Mouse (Mus musculus) MEL (cell line): Measurements from ENCODE around the gene Asns. TPM values are rescaled to one million over a fixed set of nuclear protein-coding genes. Genes with fewer than 3 reads are reported as not detected.

Source experiments
- DNase-seq: peaks from one replicate; pipeline ENCODE4 v3.0.0; 2011; ENCODE audit warnings: low read depth, low spot score
- H3K27ac ChIP-seq: 2 replicates; pipeline ENCODE4 v1.5.1; 2012; ENCODE audit warnings: low read depth, mild to moderate bottlenecking, control low read depth, low read length, moderate library complexity; ENCODE audit not compliant: control insufficient read depth
- H3K27me3 ChIP-seq, 2 experiments: fragments of 150-350 bp in 1 of 2; sonication (generic) in 1 of 2; 2 replicates each; pipeline ENCODE4 v1.6.1; 2012; ENCODE audit warnings: low read length in 2 of 2, mild to moderate bottlenecking in 2 of 2, improper control_type of control experiment in 1 of 2, moderate library complexity in 1 of 2; ENCODE audit not compliant: insufficient read depth in 2 of 2, control insufficient read depth in 1 of 2
- H3K36me3 ChIP-seq, 2 experiments: 2 replicates each; pipeline ENCODE4 v1.6.1; 2012 to 2014; ENCODE audit warnings: low read length in 2 of 2, improper control_type of control experiment in 1 of 2, inconsistent platforms in 1 of 2, mild to moderate bottlenecking in 1 of 2; ENCODE audit not compliant: insufficient read depth in 2 of 2, control insufficient read depth in 1 of 2
- H3K4me1 ChIP-seq, 2 experiments: fragments of 150-350 bp in 1 of 2; sonication (generic) in 1 of 2; 2 replicates each; pipeline ENCODE4 v1.6.1; 2012; ENCODE audit warnings: low read length in 2 of 2, improper control_type of control experiment in 1 of 2, mild to moderate bottlenecking in 1 of 2; ENCODE audit not compliant: insufficient read depth in 2 of 2, control insufficient read depth in 1 of 2
- H3K4me3 ChIP-seq, 2 experiments: fragments of 150-350 bp in 1 of 2; sonication (generic) in 1 of 2; 2 replicates each; pipeline ENCODE4 v1.5.1; 2012; ENCODE audit warnings: low read depth in 2 of 2, low read length in 2 of 2, mild to moderate bottlenecking in 2 of 2, moderate library complexity in 2 of 2, control low read depth in 1 of 2, improper control_type of control experiment in 1 of 2; ENCODE audit not compliant: control insufficient read depth in 1 of 2, insufficient read depth in 1 of 2
- H3K79me2 ChIP-seq: 2 replicates; pipeline ENCODE4 v1.6.1; 2012; ENCODE audit warnings: mild to moderate bottlenecking, low read length, moderate library complexity; ENCODE audit not compliant: control insufficient read depth, poor library complexity, insufficient read depth
- H3K9ac ChIP-seq: 2 replicates; pipeline ENCODE4 v1.6.1; 2012; ENCODE audit warnings: low read depth, mild to moderate bottlenecking, control low read depth, low read length, moderate library complexity; ENCODE audit not compliant: control insufficient read depth, poor library complexity, severe bottlenecking
- H3K9me3 ChIP-seq: fragments of 150-350 bp; sonication (generic); replicated peaks from 2 replicates; pipeline ENCODE4 v1.6.1; 2012; ENCODE audit warnings: mild to moderate bottlenecking, low read length, improper control_type of control experiment, moderate library complexity; ENCODE audit not compliant: insufficient read depth
- CHD2 ChIP-seq: IDR thresholded peaks from 2 replicates; pipeline ENCODE4 v1.6.1; 2011; ENCODE audit warnings: low read length, improper control_type of control experiment
- CTCF ChIP-seq, 3 experiments: IDR thresholded peaks in 2 of 3; conservative IDR thresholded peaks in 1 of 3; 2 replicates each; pipeline ENCODE4 v1.5.1; 2011 to 2012; ENCODE audit warnings: low read length in 3 of 3, low read depth in 2 of 3, mild to moderate bottlenecking in 2 of 3, improper control_type of control experiment in 1 of 3, inconsistent platforms in 1 of 3, mixed read lengths in 1 of 3, moderate library complexity in 1 of 3; ENCODE audit not compliant: control insufficient read depth in 1 of 3, insufficient read depth in 1 of 3, poor library complexity in 1 of 3, severe bottlenecking in 1 of 3
- ELF1 ChIP-seq: IDR thresholded peaks from 2 replicates; pipeline ENCODE4 v1.6.1; 2014; ENCODE audit warnings: low read depth, mild to moderate bottlenecking, inconsistent platforms, low read length, improper control_type of control experiment, moderate library complexity
- EP300 ChIP-seq, 2 experiments: IDR thresholded peaks; 2 replicates each; pipeline ENCODE4 v1.6.1; 2011; ENCODE audit warnings: improper control_type of control experiment in 2 of 2, low read length in 2 of 2, low read depth in 1 of 2, mild to moderate bottlenecking in 1 of 2
- ETS1 ChIP-seq: IDR thresholded peaks from 2 replicates; pipeline ENCODE4 v1.6.1; 2012; ENCODE audit warnings: low read depth, mild to moderate bottlenecking, inconsistent platforms, low read length, improper control_type of control experiment, moderate library complexity
- GATA1 ChIP-seq: IDR thresholded peaks from 2 replicates; pipeline ENCODE4 v1.6.1; 2011; ENCODE audit warnings: low read depth, low read length, improper control_type of control experiment
- MAZ ChIP-seq: IDR thresholded peaks from 2 replicates; pipeline ENCODE4 v1.6.1; 2012; ENCODE audit warnings: low read depth, mild to moderate bottlenecking, inconsistent platforms, low read length, improper control_type of control experiment
- MEF2A ChIP-seq: IDR thresholded peaks from 2 replicates; pipeline ENCODE4 v1.6.1; 2014; ENCODE audit warnings: low read depth, mild to moderate bottlenecking, inconsistent platforms, low read length, improper control_type of control experiment; ENCODE audit not compliant: poor library complexity, insufficient replicate concordance, severe bottlenecking; ENCODE audit errors: extremely low read depth
- MYB ChIP-seq: IDR thresholded peaks from 2 replicates; pipeline ENCODE4 v1.6.1; 2011; ENCODE audit warnings: mild to moderate bottlenecking, low read depth, low read length, improper control_type of control experiment
- MYC ChIP-seq: IDR thresholded peaks from 2 replicates; pipeline ENCODE4 v1.6.1; 2011; ENCODE audit warnings: low read depth, mild to moderate bottlenecking, low read length, improper control_type of control experiment, moderate library complexity
- NRF1 ChIP-seq: IDR thresholded peaks from 2 replicates; pipeline ENCODE4 v1.6.1; 2014; ENCODE audit warnings: low read depth, mild to moderate bottlenecking, inconsistent platforms, low read length, improper control_type of control experiment, moderate library complexity; ENCODE audit not compliant: poor library complexity, insufficient read depth, severe bottlenecking
- POLR2A ChIP-seq, 2 experiments: IDR thresholded peaks; 2 replicates each; pipeline ENCODE4 v1.6.1; 2011 to 2012; ENCODE audit warnings: low read length in 2 of 2, mild to moderate bottlenecking in 2 of 2, control low read depth in 1 of 2, improper control_type of control experiment in 1 of 2, low read depth in 1 of 2, moderate library complexity in 1 of 2; ENCODE audit not compliant: control insufficient read depth in 1 of 2, insufficient read depth in 1 of 2, poor library complexity in 1 of 2
- RCOR1 ChIP-seq: IDR thresholded peaks from 2 replicates; pipeline ENCODE4 v1.6.1; 2012; ENCODE audit warnings: low read depth, mild to moderate bottlenecking, inconsistent platforms, low read length, improper control_type of control experiment
- SIN3A ChIP-seq: IDR thresholded peaks from 2 replicates; pipeline ENCODE4 v1.6.1; 2012; ENCODE audit warnings: low read length, improper control_type of control experiment, inconsistent platforms
- ZNF384 ChIP-seq: IDR thresholded peaks from 2 replicates; pipeline ENCODE4 v1.6.1; 2012; ENCODE audit warnings: low read depth, mild to moderate bottlenecking, inconsistent platforms, low read length, improper control_type of control experiment
- polyA plus RNA-seq, 2 experiments: library from polyadenylated mRNA; stranded (reverse) in 1 of 2; unstranded in 1 of 2; fragments of >175 nt in 1 of 2; fragments of >200 nt in 1 of 2; gene quantifications; 2 replicates each; pipeline versions ENCODE4 v1.2.1 to v1.2.4; 2012; ENCODE audit warnings: low replicate concordance in 2 of 2, low read depth in 1 of 2; ENCODE audit not compliant: insufficient read length in 2 of 2, insufficient read depth in 1 of 2, missing spikeins in 1 of 2
- total RNA-seq: library from RNA; depleted of rRNA; stranded (reverse); fragments of 300-350 nt; gene quantifications from 2 replicates; pipeline ENCODE4 v1.2.3, GENCODE M21; 2012

The Asns gene
- total and polyA plus RNA-seq, 3 experiments, result 342 to 792 TPM; not detected in 1

DNA sequence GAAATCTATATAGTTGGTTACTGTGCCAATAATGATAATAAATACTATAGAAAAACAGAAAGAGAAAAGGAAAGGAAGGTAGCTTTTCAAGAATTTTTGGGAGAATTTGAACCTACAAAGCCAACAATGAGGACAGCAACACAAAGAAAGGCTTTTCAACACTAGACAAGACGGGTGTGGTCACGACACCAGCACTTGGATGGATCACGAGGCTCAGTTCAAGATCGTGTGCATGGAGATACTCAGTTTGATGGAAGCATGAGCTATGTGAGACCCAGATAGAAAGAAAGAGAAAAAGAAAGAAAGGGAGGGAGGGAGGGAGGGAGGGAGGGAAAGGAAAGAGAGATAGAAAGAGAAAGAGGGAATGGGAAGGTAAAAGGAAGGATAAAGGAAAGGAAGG, 2.8 kb upstream of the Asns start:
- peak overlapping the region; percentile 59 for H3K9ac ChIP-seq
- H3K4me3 ChIP-seq, result peak overlapping the region in 1 of 2 experiments; percentile 28; a peak in 3 of 4 replicates
- DNase-seq, result peak; percentile 44
- TF ChIP-seq CHD2 (no peak), CTCF (IDR thresholded peaks at IDR 0.05 in 2 of 3, conservative IDR thresholded peaks at IDR 0.05 in 1 of 3; ENCODE audit: control insufficient read depth in 1 of 3, insufficient read depth in 1 of 3, low read depth in 2 of 3, low read length in 3 of 3, poor library complexity in 1 of 3, severe bottlenecking in 1 of 3) (no peak), POLR2A (IDR thresholded peaks at IDR 0.05; ENCODE audit: control insufficient read depth in 1 of 2, insufficient read depth in 1 of 2, low read depth in 1 of 2, low read length in 2 of 2, poor library complexity in 1 of 2) (no peak), ELF1 (no peak), EP300 (IDR thresholded peaks at IDR 0.05; ENCODE audit: low read depth in 1 of 2, low read length in 2 of 2) (no peak), RCOR1 (no peak), ETS1 (no peak), MYB (no peak), MAZ (no peak)
- peaks cover 27 to 43% of the 10 kb centered on the region in 2 experiments for H3K4me1 ChIP-seq
- no peaks in the 10 kb centered on the region for H3K27me3 ChIP-seq
- peaks cover 19% of the 10 kb centered on the region for H3K79me2 ChIP-seq
- peaks cover 0 to 39% of the 10 kb centered on the region in 2 experiments; a peak in 3 of 4 replicates for H3K36me3 ChIP-seq
- no peaks in the 10 kb centered on the region for H3K9me3 ChIP-seq
- peak overlapping the region; percentile 95 for H3K27ac ChIP-seq

GRCm38 (mm10) chr6:7693666-7694065, 612 bp upstream of the Asns start:
- no peaks in the 10 kb centered on the region for H3K9me3 ChIP-seq
- H3K79me2 ChIP-seq, result peaks cover 42% of the 10 kb centered on the region
- peak; percentile 89 for DNase-seq
- peak overlapping the region; percentile 49 for H3K9ac ChIP-seq
- H3K4me1 ChIP-seq, result peaks cover 22 to 47% of the 10 kb centered on the region in 2 experiments
- H3K36me3 ChIP-seq, result peaks cover 6 to 53% of the 10 kb centered on the region in 2 experiments
- H3K4me3 ChIP-seq, result peak overlapping the region in 1 of 2 experiments; percentile 97; a peak in 2 of 4 replicates
- peak overlapping the region; percentile 68 for H3K27ac ChIP-seq
- no peaks in the 10 kb centered on the region for H3K27me3 ChIP-seq
- TF ChIP-seq ZNF384, result peak; percentile 72
- peak; percentile 43 for TF ChIP-seq ETS1
- no peak for TF ChIP-seq MEF2A
- no peak for TF ChIP-seq CTCF (IDR thresholded peaks at IDR 0.05 in 2 of 3, conservative IDR thresholded peaks at IDR 0.05 in 1 of 3; ENCODE audit: control insufficient read depth in 1 of 3, insufficient read depth in 1 of 3, low read depth in 2 of 3, low read length in 3 of 3, poor library complexity in 1 of 3, severe bottlenecking in 1 of 3)
- TF ChIP-seq, all 39 proteins: peak for 2

GRCm38 (mm10) chr6:7692451-7692850, 603 bp downstream of the Asns start:
- peak overlapping the region; percentile 89 for H3K27ac ChIP-seq
- peaks cover 18 to 49% of the 10 kb centered on the region in 2 experiments for H3K4me1 ChIP-seq
- H3K79me2 ChIP-seq, result peaks cover 52% of the 10 kb centered on the region
- peak overlapping the region; percentile 94 for H3K9ac ChIP-seq
- no peaks in the 10 kb centered on the region for H3K27me3 ChIP-seq
- peaks cover 16 to 55% of the 10 kb centered on the region in 2 experiments for H3K36me3 ChIP-seq
- peak; percentile 63 for DNase-seq
- H3K9me3 ChIP-seq, result no peaks in the 10 kb centered on the region
- TF ChIP-seq MEF2A, result no peak
- TF ChIP-seq ZNF384, result peak; percentile 75; the same call in 1 of the 2 replicates
- 0 out of 2 replicates have a peak, but pooled peaks have one; percentile 25 for TF ChIP-seq MYC
- no peak; the same call in 1 of the 2 replicates for TF ChIP-seq GATA1
- TF ChIP-seq SIN3A, result no peak
- TF ChIP-seq NRF1, result no peak
- H3K4me3 ChIP-seq, result peak overlapping the region; percentile 96 to 97
